Mouse (Mus musculus): Measurements from ENCODE around the gene Tnfrsf14. TPM values are rescaled to one million over a fixed set of nuclear protein-coding genes. Genes with fewer than 3 reads are reported as not detected.

Gene Tnfrsf14
- total RNA-seq, 1 experiment, result 0.85 TPM

DNA sequence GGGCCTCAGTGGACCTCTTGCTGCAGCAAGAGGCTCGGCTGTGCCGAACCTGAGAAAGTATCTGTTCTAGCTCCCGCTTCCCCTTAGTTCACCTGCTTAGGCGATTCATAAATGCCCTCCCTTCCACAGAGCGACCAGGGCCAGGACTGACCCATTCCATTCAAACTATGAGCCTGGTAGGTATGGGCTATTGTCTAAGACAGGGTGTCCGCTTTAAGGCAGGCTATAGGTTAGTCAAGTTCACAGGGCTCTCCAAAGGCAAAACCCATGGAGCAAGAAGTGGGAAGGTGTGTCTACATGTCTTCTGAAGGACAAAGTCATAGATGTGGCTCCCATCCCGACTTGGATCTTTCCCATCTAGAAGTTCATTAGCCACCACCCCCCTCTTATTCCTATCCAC lies 34.3 kb upstream of the Tnfrsf14 start:
- Histone ChIP-seq H3K4me1 (ENCODE audit: control insufficient read depth in 2 of 2, insufficient read depth in 2 of 2, low read length in 2 of 2, poor library complexity in 1 of 2) (peaks cover 0 to 7% of the 10 kb centered on the region in 2 experiments; a peak in 1 of 4 replicates), H3K9me3 (ENCODE audit: control insufficient read depth, insufficient read depth, low read depth, low read length) (no peaks in the 10 kb centered on the region), H3K36me3 (ENCODE audit: control insufficient read depth, insufficient read depth, low read length, poor library complexity, severe bottlenecking) (peaks cover 7% of the 10 kb centered on the region), H3K27ac (ENCODE audit: insufficient read depth, low read depth, low read length, poor library complexity, severe bottlenecking) (no peak overlapping the region), H3K9ac (ENCODE audit: insufficient read depth, low read depth, low read length, poor library complexity, severe bottlenecking) (no peak overlapping the region), H3K4me3 (ENCODE audit: insufficient read depth in 1 of 2, low read depth in 1 of 2, low read length in 2 of 2, poor library complexity in 1 of 2, severe bottlenecking in 1 of 2) (no peak overlapping the region)
- in situ Hi-C loops (cut with MboI; ENCODE audit: low sequenced_read_pairs in 2 of 2, unreplicated experiment in 2 of 2), result no loop called here
- TF ChIP-seq ZNF384 (IDR thresholded peaks at IDR 0.05; ENCODE audit: low read depth, low read length), result no peak
- no peak for TF ChIP-seq CHD2 (IDR thresholded peaks at IDR 0.05; ENCODE audit: low read depth, low read length)
- no peak for TF ChIP-seq MAFK (IDR thresholded peaks at IDR 0.05; ENCODE audit: insufficient read depth, low read depth, low read length)
- TF ChIP-seq HCFC1 (IDR thresholded peaks at IDR 0.05; ENCODE audit: borderline replicate concordance, insufficient read depth, low read length), result no peak
- no peak for TF ChIP-seq ZC3H11A (IDR thresholded peaks at IDR 0.05; ENCODE audit: borderline replicate concordance, low read depth, low read length)
- DNase-seq (ENCODE audit: low read depth, low spot score), result no peak

DNA sequence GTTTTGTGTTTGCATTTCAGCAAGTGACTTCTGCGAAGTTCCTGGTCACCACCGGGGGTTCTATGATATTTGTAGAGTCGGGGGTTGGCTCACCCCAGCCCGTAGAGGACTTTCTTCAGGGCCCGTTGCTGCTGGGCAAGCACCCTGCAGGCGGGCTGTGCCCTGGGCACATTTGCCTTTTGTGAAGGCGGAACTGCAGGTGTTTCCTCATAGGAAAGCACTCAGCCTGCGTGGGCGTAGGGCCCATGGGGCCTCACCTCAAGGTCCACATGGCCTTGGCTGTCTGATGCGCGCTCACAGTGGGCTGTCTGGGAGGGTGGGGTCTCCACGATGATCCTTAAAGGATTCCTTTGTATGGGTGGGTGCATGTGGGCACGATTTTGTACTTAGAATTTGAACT lies 33.5 kb upstream of the Tnfrsf14 start:
- no peak for DNase-seq (ENCODE audit: low read depth, low spot score)
- H3K4me3 ChIP-seq (ENCODE audit: insufficient read depth in 1 of 2, low read depth in 1 of 2, low read length in 2 of 2, poor library complexity in 1 of 2, severe bottlenecking in 1 of 2), result peak overlapping the region; percentile 57 to 61; a peak in 3 of 4 replicates
- peaks cover 0 to 10% of the 10 kb centered on the region in 2 experiments; a peak in 1 of 4 replicates for H3K4me1 ChIP-seq (ENCODE audit: control insufficient read depth in 2 of 2, insufficient read depth in 2 of 2, low read length in 2 of 2, poor library complexity in 1 of 2)
- no peaks in the 10 kb centered on the region for H3K9me3 ChIP-seq (ENCODE audit: control insufficient read depth, insufficient read depth, low read depth, low read length)
- H3K27ac ChIP-seq (ENCODE audit: insufficient read depth, low read depth, low read length, poor library complexity, severe bottlenecking), result no peak overlapping the region
- H3K9ac ChIP-seq (ENCODE audit: insufficient read depth, low read depth, low read length, poor library complexity, severe bottlenecking), result no peak overlapping the region
- TF ChIP-seq HCFC1 (IDR thresholded peaks at IDR 0.05; ENCODE audit: borderline replicate concordance, insufficient read depth, low read length), result no peak
- TF ChIP-seq CHD2 (IDR thresholded peaks at IDR 0.05; ENCODE audit: low read depth, low read length), result no peak
- no peak for TF ChIP-seq MAFK (IDR thresholded peaks at IDR 0.05; ENCODE audit: insufficient read depth, low read depth, low read length)
- TF ChIP-seq ZNF384 (IDR thresholded peaks at IDR 0.05; ENCODE audit: low read depth, low read length), result no peak
- no peak for TF ChIP-seq ZC3H11A (IDR thresholded peaks at IDR 0.05; ENCODE audit: borderline replicate concordance, low read depth, low read length)
- peaks cover 5% of the 10 kb centered on the region for H3K36me3 ChIP-seq (ENCODE audit: control insufficient read depth, insufficient read depth, low read length, poor library complexity, severe bottlenecking)
- in situ Hi-C loops (cut with MboI; ENCODE audit: low sequenced_read_pairs in 2 of 2, unreplicated experiment in 2 of 2), result no loop called here

DNA sequence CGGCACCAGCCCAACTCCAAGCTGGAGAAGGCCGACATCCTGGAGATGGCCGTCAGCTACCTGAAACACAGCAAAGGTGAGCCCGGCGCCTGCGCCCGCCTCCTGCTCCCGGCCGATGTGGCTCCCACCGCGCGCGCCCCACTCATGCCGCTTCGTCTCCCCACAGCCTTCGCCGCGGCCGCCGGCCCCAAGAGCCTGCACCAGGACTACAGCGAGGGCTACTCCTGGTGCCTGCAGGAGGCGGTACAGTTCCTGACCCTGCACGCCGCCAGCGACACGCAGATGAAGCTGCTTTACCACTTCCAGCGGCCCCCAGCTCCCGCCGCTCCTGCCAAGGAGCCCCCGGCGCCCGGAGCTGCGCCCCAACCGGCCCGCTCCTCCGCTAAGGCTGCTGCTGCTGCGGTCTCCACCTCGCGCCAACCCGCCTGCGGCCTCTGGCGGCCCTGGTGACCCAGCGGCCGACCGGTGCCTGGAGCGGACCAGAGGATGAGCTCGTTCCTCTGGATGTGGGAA lies 32.9 kb upstream of the Tnfrsf14 start:
- H3K4me1 ChIP-seq (ENCODE audit: control insufficient read depth in 2 of 2, insufficient read depth in 2 of 2, low read length in 2 of 2, poor library complexity in 1 of 2), result peaks cover 0 to 10% of the 10 kb centered on the region in 2 experiments; a peak in 1 of 4 replicates
- DNase-seq (ENCODE audit: low read depth, low spot score), result no peak
- TF ChIP-seq ZNF384 (IDR thresholded peaks at IDR 0.05; ENCODE audit: low read depth, low read length) (no peak), CHD2 (IDR thresholded peaks at IDR 0.05; ENCODE audit: low read depth, low read length) (no peak), ZC3H11A (IDR thresholded peaks at IDR 0.05; ENCODE audit: borderline replicate concordance, low read depth, low read length) (no peak), HCFC1 (IDR thresholded peaks at IDR 0.05; ENCODE audit: borderline replicate concordance, insufficient read depth, low read length) (no peak), MAFK (IDR thresholded peaks at IDR 0.05; ENCODE audit: insufficient read depth, low read depth, low read length) (no peak)
- H3K9me3 ChIP-seq (ENCODE audit: control insufficient read depth, insufficient read depth, low read depth, low read length), result no peaks in the 10 kb centered on the region
- H3K9ac ChIP-seq (ENCODE audit: insufficient read depth, low read depth, low read length, poor library complexity, severe bottlenecking), result peak overlapping the region; percentile 51
- no peaks in the 10 kb centered on the region; the same call in 1 of the 2 replicates for H3K36me3 ChIP-seq (ENCODE audit: control insufficient read depth, insufficient read depth, low read length, poor library complexity, severe bottlenecking)
- H3K27ac ChIP-seq (ENCODE audit: insufficient read depth, low read depth, low read length, poor library complexity, severe bottlenecking), result no peak overlapping the region
- peak overlapping the region; percentile 57 to 61 for H3K4me3 ChIP-seq (ENCODE audit: insufficient read depth in 1 of 2, low read depth in 1 of 2, low read length in 2 of 2, poor library complexity in 1 of 2, severe bottlenecking in 1 of 2)
- in situ Hi-C loops (cut with MboI; ENCODE audit: low sequenced_read_pairs in 2 of 2, unreplicated experiment in 2 of 2), result no loop called here

DNA sequence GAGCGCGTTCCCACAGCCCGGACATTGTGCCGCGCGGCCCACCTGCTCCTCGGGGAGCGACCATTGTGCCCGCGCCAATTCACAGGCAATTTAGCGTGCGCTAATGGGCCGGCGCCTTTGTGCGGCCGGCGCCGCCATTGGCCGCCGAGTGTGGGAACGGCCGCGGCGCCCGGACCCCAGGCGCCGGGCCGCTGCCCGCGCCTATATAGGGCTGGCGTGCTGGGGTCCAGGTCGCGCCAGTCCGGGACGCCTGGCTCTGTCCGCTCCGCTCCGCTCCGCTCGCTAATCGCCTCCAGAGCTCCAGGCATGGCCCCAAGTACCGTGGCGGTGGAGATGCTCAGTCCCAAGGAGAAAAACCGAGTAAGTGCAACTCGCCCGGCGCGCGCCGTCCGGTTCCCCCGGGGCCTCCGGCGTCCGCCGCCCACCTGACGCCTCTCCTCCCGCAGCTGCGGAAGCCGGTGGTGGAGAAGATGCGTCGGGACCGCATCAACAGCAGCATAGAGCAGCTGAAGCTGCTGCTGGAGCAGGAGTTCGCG lies 32.4 kb upstream of the Tnfrsf14 start, which contains the start of gene Hes5:
Hes5 (plus strand) TSS at position 234 of the 536 bp plus-strand sequence.
- Histone ChIP-seq H3K9me3 (ENCODE audit: control insufficient read depth, insufficient read depth, low read depth, low read length) (no peaks in the 10 kb centered on the region), H3K9ac (ENCODE audit: insufficient read depth, low read depth, low read length, poor library complexity, severe bottlenecking) (peak within 1 kb of the TSS; percentile 51), H3K36me3 (ENCODE audit: control insufficient read depth, insufficient read depth, low read length, poor library complexity, severe bottlenecking) (no peaks in the 10 kb centered on the region), H3K4me1 (ENCODE audit: control insufficient read depth in 2 of 2, insufficient read depth in 2 of 2, low read length in 2 of 2, poor library complexity in 1 of 2) (peaks cover 0 to 10% of the 10 kb centered on the region in 2 experiments; a peak in 1 of 4 replicates), H3K27ac (ENCODE audit: insufficient read depth, low read depth, low read length, poor library complexity, severe bottlenecking) (no peak within 1 kb of the TSS), H3K4me3 (ENCODE audit: insufficient read depth in 1 of 2, low read depth in 1 of 2, low read length in 2 of 2, poor library complexity in 1 of 2, severe bottlenecking in 1 of 2) (peak within 1 kb of the TSS; percentile 57 to 61)
- in situ Hi-C loops (cut with MboI; ENCODE audit: low sequenced_read_pairs in 2 of 2, unreplicated experiment in 2 of 2), result no loop called here
- no peak for DNase-seq (ENCODE audit: low read depth, low spot score)
- TF ChIP-seq CHD2 (IDR thresholded peaks at IDR 0.05; ENCODE audit: low read depth, low read length), result no peak

Measured in ES-E14 (cell line).